Mouse (Mus musculus) myocyte (in vitro differentiated cells): ENCODE results near the gene Dusp18.

Source experiments
- E2F4 ChIP-seq: IDR thresholded peaks from one replicate; pipeline ENCODE4 v1.6.1; 2011; ENCODE audit warnings: mild to moderate bottlenecking, control low read depth, moderate library complexity; ENCODE audit not compliant: insufficient read depth
- MYOD1 ChIP-seq, 3 experiments: IDR thresholded peaks; one replicate each; pipeline ENCODE4 v1.6.1; 2011; ENCODE audit warnings: control low read depth in 2 of 3, low read depth in 2 of 3, mild to moderate bottlenecking in 2 of 3, moderate library complexity in 1 of 3; ENCODE audit not compliant: insufficient read length in 2 of 3, control insufficient read depth in 1 of 3
- POLR2A ChIP-seq: IDR thresholded peaks from one replicate; pipeline ENCODE4 v1.6.1; 2011; ENCODE audit warnings: low read depth, mild to moderate bottlenecking, control low read depth, moderate library complexity; ENCODE audit not compliant: insufficient read length

- TF ChIP-seq E2F4, result no peak
- TF ChIP-seq POLR2A, result no peak
- TF ChIP-seq MYOD1 (IDR thresholded peaks at IDR 0.05; ENCODE audit: control insufficient read depth in 1 of 3, insufficient read length in 2 of 3, low read depth in 2 of 3), result no peak
These were observed 46.3 kb downstream of the Dusp18 start for GRCm38 (mm10) chr11:3941371-3941770.
